Mouse (Mus musculus): ENCODE measurements around the gene Zfp652. TPM values are rescaled to one million over a fixed set of nuclear protein-coding genes. Genes with fewer than 3 reads are reported as not detected.

Zfp652 gene
- polyA plus RNA-seq, 1 experiment from 2014 or later: 13.7 TPM

DNA sequence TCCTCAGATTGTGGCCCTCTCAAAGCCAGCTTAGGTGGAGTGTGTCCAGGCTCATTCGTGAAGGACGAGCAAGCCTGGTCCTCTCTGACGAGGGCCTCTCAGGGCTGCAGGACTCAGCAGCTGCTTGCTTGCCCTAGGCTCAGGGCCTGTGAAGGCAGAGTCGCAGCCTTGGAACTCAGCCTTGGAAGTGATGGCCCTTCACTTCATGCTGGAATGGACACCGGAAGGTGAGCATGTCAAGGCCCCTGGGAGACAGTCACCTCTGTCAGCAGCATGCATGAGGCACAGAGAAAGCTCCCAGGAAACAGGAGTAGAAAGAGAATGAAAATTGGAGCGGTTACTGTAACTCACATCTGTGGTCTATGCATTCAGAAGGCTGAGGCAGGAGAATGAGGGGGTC is 99.3 kb downstream of the Zfp652 start:
- WGBS: 86% methylated on average over 6 of the region's 6 CpGs
- Histone ChIP-seq H3K4me1 (replicated peaks; ENCODE audit: control insufficient read depth, insufficient read depth, low read length) (no peaks in the 10 kb centered on the region; the same call in none of the 2 replicates), H3K4me3 (ENCODE audit: low read depth, low read length) (no peak overlapping the region), H3K4me2 (replicated peaks; ENCODE audit: low read depth, low read length) (no peak overlapping the region), H3K9me3 (ENCODE audit: control insufficient read depth, low read length) (no peaks in the 10 kb centered on the region), H3K9ac (ENCODE audit: low read depth, low read length) (no peak overlapping the region), H3K27ac (ENCODE audit: low read depth, low read length) (no peak overlapping the region), H3K36me3 (ENCODE audit: control insufficient read depth, insufficient read depth, low read length) (no peaks in the 10 kb centered on the region), H3K27me3 (ENCODE audit: control insufficient read depth, insufficient read depth, low read length) (no peaks in the 10 kb centered on the region)
- ATAC-seq (ENCODE audit: low FRiP score) (no peak), DNase-seq (ENCODE audit: low spot score) (no peak)

DNA sequence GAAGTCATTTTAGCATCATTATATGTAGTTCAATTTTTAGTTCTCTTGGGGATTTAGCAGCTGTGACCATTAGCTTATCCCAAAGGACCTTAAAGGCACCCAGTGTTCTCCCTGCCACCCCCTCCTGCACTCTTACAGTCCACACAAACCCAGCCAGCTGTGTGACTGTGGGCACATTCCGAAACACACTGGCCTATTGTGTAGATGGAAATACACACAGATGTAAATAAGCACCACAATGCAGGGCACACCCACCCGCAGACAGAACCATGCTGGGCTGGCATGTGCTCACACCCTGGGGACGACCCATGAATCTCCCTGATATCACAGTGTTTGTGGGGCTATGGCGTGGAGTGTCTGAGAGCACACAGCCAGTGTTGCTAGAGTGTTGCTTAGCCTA is 99.8 kb downstream of the Zfp652 start:
- no peaks in the 10 kb centered on the region for H3K27me3 ChIP-seq (ENCODE audit: control insufficient read depth, insufficient read depth, low read length)
- no peak overlapping the region for H3K27ac ChIP-seq (ENCODE audit: low read depth, low read length)
- no peak overlapping the region for H3K4me3 ChIP-seq (ENCODE audit: low read depth, low read length)
- no peaks in the 10 kb centered on the region; the same call in none of the 2 replicates for H3K4me1 ChIP-seq (replicated peaks; ENCODE audit: control insufficient read depth, insufficient read depth, low read length)
- no peak for ATAC-seq (ENCODE audit: low FRiP score)
- no peaks in the 10 kb centered on the region for H3K9me3 ChIP-seq (ENCODE audit: control insufficient read depth, low read length)
- no peak for DNase-seq (ENCODE audit: low spot score)
- no peak overlapping the region for H3K9ac ChIP-seq (ENCODE audit: low read depth, low read length)
- WGBS: 67% methylated on average over 4 of the region's 4 CpGs
- no peaks in the 10 kb centered on the region for H3K36me3 ChIP-seq (ENCODE audit: control insufficient read depth, insufficient read depth, low read length)
- H3K4me2 ChIP-seq (replicated peaks; ENCODE audit: low read depth, low read length): no peak overlapping the region

DNA sequence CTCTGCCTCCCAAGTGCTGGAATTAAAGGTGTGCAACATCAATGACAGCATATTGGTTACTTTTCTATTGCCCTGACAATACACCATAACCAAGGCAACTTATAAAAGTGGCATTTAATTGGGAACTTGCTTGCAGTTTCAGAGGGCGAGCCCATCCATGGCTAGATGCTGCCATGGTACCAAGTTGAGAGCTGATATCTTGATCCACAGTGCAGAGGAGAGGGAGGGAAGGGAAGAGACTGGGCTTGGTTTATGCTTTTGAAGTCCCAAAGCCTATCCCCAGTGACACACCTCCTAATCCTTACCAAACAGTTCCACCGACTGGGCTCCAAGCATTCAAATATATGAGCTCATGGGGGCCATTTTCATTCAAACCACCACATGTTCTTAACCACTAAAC is 101.6 kb downstream of the Zfp652 start:
- H3K4me2 ChIP-seq (replicated peaks; ENCODE audit: low read depth, low read length): no peak overlapping the region
- H3K36me3 ChIP-seq (ENCODE audit: control insufficient read depth, insufficient read depth, low read length): no peaks in the 10 kb centered on the region
- no peak overlapping the region for H3K27ac ChIP-seq (ENCODE audit: low read depth, low read length)
- ATAC-seq (ENCODE audit: low FRiP score) (no peak), DNase-seq (ENCODE audit: low spot score) (no peak)
- 86% methylated on average over 2 of the region's 2 CpGs for WGBS
- H3K9me3 ChIP-seq (ENCODE audit: control insufficient read depth, low read length): no peaks in the 10 kb centered on the region
- H3K4me1 ChIP-seq (replicated peaks; ENCODE audit: control insufficient read depth, insufficient read depth, low read length): no peaks in the 10 kb centered on the region; the same call in none of the 2 replicates
- no peak overlapping the region for H3K4me3 ChIP-seq (ENCODE audit: low read depth, low read length)
- H3K27me3 ChIP-seq (ENCODE audit: control insufficient read depth, insufficient read depth, low read length): no peaks in the 10 kb centered on the region
- no peak overlapping the region for H3K9ac ChIP-seq (ENCODE audit: low read depth, low read length)

DNA sequence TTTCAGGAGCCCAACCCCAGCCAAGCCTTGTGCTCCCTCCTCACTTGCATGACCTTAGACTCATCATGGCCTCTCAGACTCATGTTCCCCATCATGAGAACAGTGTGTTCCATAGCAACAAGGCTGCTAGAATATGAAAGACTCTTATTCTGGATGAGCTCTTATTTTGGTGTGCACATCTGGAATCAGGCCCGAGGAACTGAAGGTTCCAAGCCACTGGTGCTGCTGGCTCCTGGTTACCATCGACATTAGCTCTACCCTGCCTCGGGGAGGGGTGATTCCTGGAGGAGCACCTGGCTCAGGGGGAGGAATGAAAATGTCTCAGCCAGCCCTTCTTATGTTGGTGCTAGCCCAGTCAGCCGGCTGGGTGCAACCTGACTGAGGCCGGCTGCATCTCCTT is 102.4 kb downstream of the Zfp652 start:
- ATAC-seq (ENCODE audit: low FRiP score) (no peak), DNase-seq (ENCODE audit: low spot score) (no peak)
- Histone ChIP-seq H3K9me3 (ENCODE audit: control insufficient read depth, low read length) (no peaks in the 10 kb centered on the region), H3K4me3 (ENCODE audit: low read depth, low read length) (no peak overlapping the region), H3K4me2 (replicated peaks; ENCODE audit: low read depth, low read length) (no peak overlapping the region), H3K4me1 (replicated peaks; ENCODE audit: control insufficient read depth, insufficient read depth, low read length) (no peaks in the 10 kb centered on the region; the same call in none of the 2 replicates), H3K27me3 (ENCODE audit: control insufficient read depth, insufficient read depth, low read length) (no peaks in the 10 kb centered on the region), H3K9ac (ENCODE audit: low read depth, low read length) (no peak overlapping the region), H3K27ac (ENCODE audit: low read depth, low read length) (no peak overlapping the region), H3K36me3 (ENCODE audit: control insufficient read depth, insufficient read depth, low read length) (no peaks in the 10 kb centered on the region)
- WGBS: 83% methylated on average over 5 of the region's 5 CpGs

DNA sequence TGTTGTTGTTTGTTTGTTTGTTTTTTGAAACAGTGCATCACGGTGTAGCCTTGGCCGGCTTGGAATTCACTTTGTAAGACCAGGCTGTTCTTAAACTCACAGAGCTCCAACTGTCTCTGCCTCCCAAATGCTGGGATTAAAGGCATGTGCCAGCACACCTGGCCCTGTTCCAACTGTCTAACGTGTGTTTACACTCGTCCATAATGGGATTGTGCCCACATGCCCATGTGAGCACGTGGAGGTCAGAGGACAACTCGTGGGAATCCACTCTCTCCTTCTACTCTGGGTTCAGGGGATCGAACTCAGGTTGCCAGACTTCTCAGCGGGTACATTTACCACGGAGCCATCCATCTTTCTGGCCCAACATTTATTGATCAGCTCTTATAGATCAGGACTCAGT is 102.9 kb downstream of the Zfp652 start:
- H3K27me3 ChIP-seq (ENCODE audit: control insufficient read depth, insufficient read depth, low read length): no peaks in the 10 kb centered on the region
- DNase-seq (ENCODE audit: low spot score) (no peak), ATAC-seq (ENCODE audit: low FRiP score) (no peak)
- H3K27ac ChIP-seq (ENCODE audit: low read depth, low read length): no peak overlapping the region
- no peaks in the 10 kb centered on the region for H3K9me3 ChIP-seq (ENCODE audit: control insufficient read depth, low read length)
- H3K4me2 ChIP-seq (replicated peaks; ENCODE audit: low read depth, low read length): no peak overlapping the region
- H3K4me1 ChIP-seq (replicated peaks; ENCODE audit: control insufficient read depth, insufficient read depth, low read length): no peaks in the 10 kb centered on the region; the same call in 1 of the 2 replicates
- H3K9ac ChIP-seq (ENCODE audit: low read depth, low read length): no peak overlapping the region
- H3K36me3 ChIP-seq (ENCODE audit: control insufficient read depth, insufficient read depth, low read length): no peaks in the 10 kb centered on the region
- H3K4me3 ChIP-seq (ENCODE audit: low read depth, low read length): no peak overlapping the region
- 86% methylated on average over 9 of the region's 9 CpGs for WGBS

DNA sequence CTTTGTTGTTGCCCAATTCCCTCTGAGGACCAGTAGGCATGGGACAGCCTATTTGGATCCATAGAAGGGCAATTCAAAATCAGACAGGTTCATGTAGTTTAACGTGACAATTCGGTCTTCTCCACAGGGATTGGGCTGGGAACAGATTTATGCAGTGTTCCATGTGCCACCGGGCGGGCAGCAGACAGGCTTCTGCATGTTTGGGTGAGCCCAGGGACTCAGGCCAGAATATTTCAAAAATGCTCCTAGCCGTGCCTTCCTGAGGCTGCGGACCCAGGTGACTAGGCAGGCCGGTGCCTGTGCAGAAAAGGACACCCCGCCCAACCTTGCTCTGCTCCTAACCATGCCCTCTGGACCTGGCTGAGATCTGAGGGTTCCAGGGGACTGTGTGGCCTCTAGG is 106.7 kb downstream of the Zfp652 start:
- Histone ChIP-seq H3K27me3 (ENCODE audit: control insufficient read depth, insufficient read depth, low read length) (0 out of 2 replicates have a peak, but pooled peaks cover 3% of the 10 kb centered on the region), H3K4me2 (replicated peaks; ENCODE audit: low read depth, low read length) (no peak overlapping the region), H3K4me3 (ENCODE audit: low read depth, low read length) (no peak overlapping the region), H3K4me1 (replicated peaks; ENCODE audit: control insufficient read depth, insufficient read depth, low read length) (no peaks in the 10 kb centered on the region), H3K27ac (ENCODE audit: low read depth, low read length) (no peak overlapping the region), H3K9ac (ENCODE audit: low read depth, low read length) (no peak overlapping the region), H3K9me3 (ENCODE audit: control insufficient read depth, low read length) (no peaks in the 10 kb centered on the region), H3K36me3 (ENCODE audit: control insufficient read depth, insufficient read depth, low read length) (no peaks in the 10 kb centered on the region)
- WGBS: 94% methylated on average over 8 of the region's 8 CpGs
- DNase-seq (ENCODE audit: low spot score): no peak
- no peak for ATAC-seq (ENCODE audit: low FRiP score)

DNA sequence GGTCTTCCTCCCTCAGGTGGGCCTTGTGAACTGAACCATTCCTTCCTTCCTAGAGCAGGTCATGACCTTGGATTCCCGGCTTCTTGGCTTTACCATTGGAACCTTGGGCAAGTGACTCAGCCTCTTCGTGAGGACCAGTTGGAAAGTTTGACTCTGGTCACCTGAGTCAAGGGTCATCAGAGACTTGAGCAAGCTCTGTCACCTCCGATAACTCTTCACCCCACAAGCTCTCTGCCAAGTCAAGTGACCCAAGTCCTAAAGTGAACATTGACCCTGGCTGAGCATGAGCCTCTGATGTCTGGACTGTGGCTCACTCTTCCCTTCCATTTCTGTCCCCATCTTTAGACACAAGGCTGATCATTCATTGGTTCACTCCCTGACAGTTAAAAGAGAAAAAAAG is 109.0 kb downstream of the Zfp652 start:
- no peak for ATAC-seq (ENCODE audit: low FRiP score)
- Histone ChIP-seq H3K36me3 (ENCODE audit: control insufficient read depth, insufficient read depth, low read length) (no peaks in the 10 kb centered on the region), H3K9me3 (ENCODE audit: control insufficient read depth, low read length) (no peaks in the 10 kb centered on the region), H3K4me3 (ENCODE audit: low read depth, low read length) (no peak overlapping the region), H3K27me3 (ENCODE audit: control insufficient read depth, insufficient read depth, low read length) (peaks cover 6% of the 10 kb centered on the region), H3K4me1 (replicated peaks; ENCODE audit: control insufficient read depth, insufficient read depth, low read length) (0 out of 2 replicates have a peak, but pooled peaks cover 2% of the 10 kb centered on the region), H3K27ac (ENCODE audit: low read depth, low read length) (no peak overlapping the region), H3K4me2 (replicated peaks; ENCODE audit: low read depth, low read length) (no peak overlapping the region), H3K9ac (ENCODE audit: low read depth, low read length) (no peak overlapping the region)
- no peak for DNase-seq (ENCODE audit: low spot score)
- WGBS: 87% methylated on average over 3 of the region's 3 CpGs

DNA sequence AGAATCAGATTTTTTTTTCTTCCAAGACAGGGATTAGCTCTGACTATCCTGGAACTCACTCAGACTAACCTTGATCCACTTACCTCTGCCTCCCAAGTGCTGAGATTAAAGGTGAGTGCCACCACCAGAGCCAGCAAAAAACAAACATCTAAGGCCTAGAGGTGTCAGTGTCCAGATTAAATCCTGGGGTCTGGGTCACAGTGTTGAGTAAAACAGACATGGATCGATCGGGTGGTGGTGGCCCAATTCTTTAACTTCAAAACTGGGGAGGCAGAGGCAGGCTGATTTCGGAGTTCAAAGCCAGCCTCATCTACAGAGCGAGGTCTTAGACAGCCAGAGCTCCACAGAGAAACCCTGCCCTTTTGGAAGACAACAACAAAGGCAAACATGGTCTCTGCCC is 110.0 kb downstream of the Zfp652 start:
- ATAC-seq (ENCODE audit: low FRiP score): no peak
- no peak overlapping the region for H3K4me3 ChIP-seq (ENCODE audit: low read depth, low read length)
- no peak overlapping the region for H3K4me2 ChIP-seq (replicated peaks; ENCODE audit: low read depth, low read length)
- H3K9ac ChIP-seq (ENCODE audit: low read depth, low read length): no peak overlapping the region
- H3K36me3 ChIP-seq (ENCODE audit: control insufficient read depth, insufficient read depth, low read length): no peaks in the 10 kb centered on the region
- no peak for DNase-seq (ENCODE audit: low spot score)
- 92% methylated on average over 4 of the region's 4 CpGs for WGBS
- H3K9me3 ChIP-seq (ENCODE audit: control insufficient read depth, low read length): no peaks in the 10 kb centered on the region
- H3K27me3 ChIP-seq (ENCODE audit: control insufficient read depth, insufficient read depth, low read length): peaks cover 8% of the 10 kb centered on the region
- H3K27ac ChIP-seq (ENCODE audit: low read depth, low read length): no peak overlapping the region
- 0 out of 2 replicates have a peak, but pooled peaks cover 2% of the 10 kb centered on the region for H3K4me1 ChIP-seq (replicated peaks; ENCODE audit: control insufficient read depth, insufficient read depth, low read length)

DNA sequence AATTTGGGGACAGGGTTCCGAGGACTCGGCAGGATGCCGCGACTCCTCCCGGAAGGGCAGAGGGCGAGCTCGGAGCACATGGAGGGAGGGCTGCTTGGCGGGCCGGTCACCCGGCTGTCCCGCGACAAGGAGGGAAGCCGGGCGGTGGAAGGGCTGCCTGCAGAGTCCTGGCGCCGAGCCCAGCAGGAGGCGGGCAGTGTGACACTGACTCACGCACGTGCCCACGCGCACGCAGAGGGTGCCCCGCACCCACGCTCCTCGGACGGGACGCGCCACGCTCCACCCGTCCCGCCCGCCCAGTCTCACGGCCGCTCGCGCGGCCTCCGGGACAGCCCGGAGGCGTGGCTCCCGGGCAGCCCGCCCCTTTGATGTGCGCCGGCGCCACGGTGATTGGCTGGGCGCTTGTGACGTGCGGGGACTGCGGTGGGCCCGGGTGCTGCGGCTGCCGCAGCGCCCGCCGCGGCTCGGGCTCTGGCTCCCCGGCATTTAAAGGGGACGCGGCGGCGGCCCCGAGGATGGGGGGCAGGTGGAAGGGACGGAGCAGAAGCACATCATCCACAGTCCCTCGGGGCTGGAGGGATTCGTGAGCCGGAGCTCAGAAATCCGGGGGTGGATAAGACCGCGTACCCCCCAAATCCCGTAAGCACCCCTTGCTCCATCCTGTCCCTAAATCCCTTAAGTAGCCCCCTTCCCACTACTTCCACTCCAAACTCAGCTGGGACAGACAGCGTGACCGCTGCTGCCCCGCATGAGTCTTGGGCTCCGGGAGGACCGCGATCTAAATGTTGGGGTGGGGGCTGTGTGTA is 111.8 kb downstream of the Zfp652 start, which contains the start of gene Phospho1:
Gene Phospho1, plus strand, starts transcription at position 429 of the 806 bp plus-strand sequence.
- DNase-seq (ENCODE audit: low spot score) (peak; percentile 94), ATAC-seq (ENCODE audit: low FRiP score) (peak; percentile 98)
- Histone ChIP-seq H3K9me3 (ENCODE audit: control insufficient read depth, low read length) (no peaks in the 10 kb centered on the region), H3K27me3 (ENCODE audit: control insufficient read depth, insufficient read depth, low read length) (peaks cover 23% of the 10 kb centered on the region), H3K4me3 (ENCODE audit: low read depth, low read length) (peak within 1 kb of the TSS; percentile 61), H3K36me3 (ENCODE audit: control insufficient read depth, insufficient read depth, low read length) (no peaks in the 10 kb centered on the region), H3K4me1 (replicated peaks; ENCODE audit: control insufficient read depth, insufficient read depth, low read length) (0 out of 2 replicates have a peak, but pooled peaks cover 2% of the 10 kb centered on the region), H3K27ac (ENCODE audit: low read depth, low read length) (no peak within 1 kb of the TSS), H3K9ac (ENCODE audit: low read depth, low read length) (peak within 1 kb of the TSS; percentile 47), H3K4me2 (replicated peaks; ENCODE audit: low read depth, low read length) (peak within 1 kb of the TSS; percentile 93)
- WGBS: under 1% methylated on average over 64 of the region's 78 CpGs

All from hindbrain, embryonic 11.5 days (tissue).